Mouse (Mus musculus) gastrocnemius, postnatal 4 days (tissue): ENCODE results near the gene Prpsap2. TPM values are rescaled to one million over a fixed set of nuclear protein-coding genes. Genes with fewer than 3 reads are reported as not detected.

ENCODE experiments used
- total RNA-seq, 2 experiments: library from RNA; stranded (reverse); gene quantifications; 2 replicates each; pipeline ENCODE4 v1.2.3; 2021

Prpsap2 gene
- total RNA-seq, 2 experiments from 2014 or later = 12.2 to 12.9 TPM

Other genes starting within 250 kb of the Prpsap2 start
- 10 to 100 TPM; 26.9 to 30.4 TPM for gene Epn2, start 182.4 kb downstream of the Prpsap2 start, total RNA-seq
- 1 to 10 TPM; 7.0 to 7.8 TPM for gene Grap, start 108.8 kb downstream of the Prpsap2 start, total RNA-seq
- gene Fam83g, start 78.0 kb downstream of the Prpsap2 start, total RNA-seq = under 1 TPM; 0.34 to 0.36 TPM
- not detected for gene Slc5a10, start 41.3 kb downstream of the Prpsap2 start, total RNA-seq
- gene Ulk2, start 93.0 kb upstream of the Prpsap2 start, total RNA-seq = 10 to 100 TPM; 45.1 to 45.8 TPM
- 10 to 100 TPM; 16.4 to 17.4 TPM for gene Akap10, start 168.2 kb upstream of the Prpsap2 start, total RNA-seq
- gene Specc1, start 194.7 kb upstream of the Prpsap2 start, total RNA-seq = 10 to 100 TPM in 1 of 2 experiments, 1 to 10 TPM in 1; 9.8 to 12.1 TPM